Mouse (Mus musculus): ENCODE measurements at regions not wholly inside any gene's neighbourhood (a gene's known extent, or its start where the extent isn't known, plus 50 kb on each side); places are given as distances from the start of the nearest gene placed in this dataset.

GRCm38 (mm10) chr9:85450877-85451276 is 123.7 kb upstream of the Tent5a start:
- no peaks in the 10 kb centered on the region for H3K4me1 ChIP-seq (replicated peaks; ENCODE audit: control insufficient read depth, insufficient read depth, low read length)
- no peak overlapping the region for H3K4me2 ChIP-seq (ENCODE audit: low read depth, low read length)
- H3K27me3 ChIP-seq (ENCODE audit: control insufficient read depth, insufficient read depth, low read depth, low read length) = no peaks in the 10 kb centered on the region
- H3K27ac ChIP-seq (ENCODE audit: low read length) = no peak overlapping the region
- ATAC-seq (ENCODE audit: low read depth) = no peak
- H3K4me3 ChIP-seq (ENCODE audit: low read length) = no peak overlapping the region
- H3K36me3 ChIP-seq (ENCODE audit: control insufficient read depth, insufficient read depth, low read length) = no peaks in the 10 kb centered on the region
- H3K9ac ChIP-seq (ENCODE audit: low read length) = no peak overlapping the region
- H3K9me3 ChIP-seq (ENCODE audit: control insufficient read depth, low read length) = no peaks in the 10 kb centered on the region

- Histone ChIP-seq H3K36me3 (ENCODE audit: control insufficient read depth, insufficient read depth, low read length) (no peaks in the 10 kb centered on the region), H3K4me1 (replicated peaks; ENCODE audit: control insufficient read depth, insufficient read depth, low read length) (no peaks in the 10 kb centered on the region), H3K4me2 (ENCODE audit: low read depth, low read length) (no peak overlapping the region), H3K9me3 (ENCODE audit: control insufficient read depth, low read length) (no peaks in the 10 kb centered on the region), H3K27me3 (ENCODE audit: control insufficient read depth, insufficient read depth, low read depth, low read length) (no peaks in the 10 kb centered on the region), H3K9ac (ENCODE audit: low read length) (no peak overlapping the region), H3K27ac (ENCODE audit: low read length) (no peak overlapping the region), H3K4me3 (ENCODE audit: low read length) (no peak overlapping the region)
- 70% methylated on average over 2 of the region's 2 CpGs for WGBS
- ATAC-seq (ENCODE audit: low read depth) = no peak
Measured at GRCm38 (mm10) chr9:85449493-85449892, 122.3 kb upstream of the Tent5a start.

- 60% methylated on average over 4 of the region's 4 CpGs for WGBS
- Histone ChIP-seq H3K4me2 (ENCODE audit: low read depth, low read length) (no peak overlapping the region), H3K27ac (ENCODE audit: low read length) (no peak overlapping the region), H3K4me1 (replicated peaks; ENCODE audit: control insufficient read depth, insufficient read depth, low read length) (no peaks in the 10 kb centered on the region), H3K27me3 (ENCODE audit: control insufficient read depth, insufficient read depth, low read depth, low read length) (no peaks in the 10 kb centered on the region), H3K9me3 (ENCODE audit: control insufficient read depth, low read length) (no peaks in the 10 kb centered on the region), H3K4me3 (ENCODE audit: low read length) (no peak overlapping the region), H3K9ac (ENCODE audit: low read length) (no peak overlapping the region), H3K36me3 (ENCODE audit: control insufficient read depth, insufficient read depth, low read length) (no peaks in the 10 kb centered on the region)
- ATAC-seq (ENCODE audit: low read depth) = no peak
Measured at GRCm38 (mm10) chr9:85442761-85443505, 115.8 kb upstream of the Tent5a start.

GRCm38 (mm10) chr9:85439664-85440063 is 112.5 kb upstream of the Tent5a start:
- ATAC-seq (ENCODE audit: low read depth) = no peak
- H3K4me3 ChIP-seq (ENCODE audit: low read length) = no peak overlapping the region
- no peaks in the 10 kb centered on the region for H3K27me3 ChIP-seq (ENCODE audit: control insufficient read depth, insufficient read depth, low read depth, low read length)
- no peak overlapping the region for H3K27ac ChIP-seq (ENCODE audit: low read length)
- H3K4me1 ChIP-seq (replicated peaks; ENCODE audit: control insufficient read depth, insufficient read depth, low read length) = no peaks in the 10 kb centered on the region
- H3K9me3 ChIP-seq (ENCODE audit: control insufficient read depth, low read length) = no peaks in the 10 kb centered on the region
- no peak overlapping the region for H3K9ac ChIP-seq (ENCODE audit: low read length)
- WGBS = 40% methylated on average over 1 of the region's 1 CpGs
- H3K36me3 ChIP-seq (ENCODE audit: control insufficient read depth, insufficient read depth, low read length) = no peaks in the 10 kb centered on the region
- H3K4me2 ChIP-seq (ENCODE audit: low read depth, low read length) = no peak overlapping the region

GRCm38 (mm10) chr9:85432220-85432619 is 105.1 kb upstream of the Tent5a start:
- no peak overlapping the region for H3K4me2 ChIP-seq (ENCODE audit: low read depth, low read length)
- H3K4me1 ChIP-seq (replicated peaks; ENCODE audit: control insufficient read depth, insufficient read depth, low read length) = no peaks in the 10 kb centered on the region
- WGBS = 54% methylated on average over 2 of the region's 2 CpGs
- H3K4me3 ChIP-seq (ENCODE audit: low read length) = no peak overlapping the region
- no peak for ATAC-seq (ENCODE audit: low read depth)
- no peaks in the 10 kb centered on the region for H3K27me3 ChIP-seq (ENCODE audit: control insufficient read depth, insufficient read depth, low read depth, low read length)
- no peaks in the 10 kb centered on the region for H3K9me3 ChIP-seq (ENCODE audit: control insufficient read depth, low read length)
- no peak overlapping the region for H3K9ac ChIP-seq (ENCODE audit: low read length)
- H3K36me3 ChIP-seq (ENCODE audit: control insufficient read depth, insufficient read depth, low read length) = no peaks in the 10 kb centered on the region
- no peak overlapping the region for H3K27ac ChIP-seq (ENCODE audit: low read length)

- Histone ChIP-seq H3K4me2 (ENCODE audit: low read depth, low read length) (no peak overlapping the region), H3K27ac (ENCODE audit: low read length) (no peak overlapping the region), H3K4me3 (ENCODE audit: low read length) (no peak overlapping the region), H3K9me3 (ENCODE audit: control insufficient read depth, low read length) (no peaks in the 10 kb centered on the region), H3K27me3 (ENCODE audit: control insufficient read depth, insufficient read depth, low read depth, low read length) (no peaks in the 10 kb centered on the region), H3K9ac (ENCODE audit: low read length) (no peak overlapping the region), H3K4me1 (replicated peaks; ENCODE audit: control insufficient read depth, insufficient read depth, low read length) (no peaks in the 10 kb centered on the region), H3K36me3 (ENCODE audit: control insufficient read depth, insufficient read depth, low read length) (no peaks in the 10 kb centered on the region)
- 72% methylated on average over 4 of the region's 4 CpGs for WGBS
- ATAC-seq (ENCODE audit: low read depth) = no peak
Measured at GRCm38 (mm10) chr9:85426809-85427208, 99.7 kb upstream of the Tent5a start.

GRCm38 (mm10) chr9:85423908-85424307 is 96.8 kb upstream of the Tent5a start:
- H3K4me1 ChIP-seq (replicated peaks; ENCODE audit: control insufficient read depth, insufficient read depth, low read length) = no peaks in the 10 kb centered on the region
- no peaks in the 10 kb centered on the region for H3K36me3 ChIP-seq (ENCODE audit: control insufficient read depth, insufficient read depth, low read length)
- no peak overlapping the region for H3K9ac ChIP-seq (ENCODE audit: low read length)
- H3K4me2 ChIP-seq (ENCODE audit: low read depth, low read length) = no peak overlapping the region
- WGBS = 56% methylated on average over 2 of the region's 2 CpGs
- no peak overlapping the region for H3K27ac ChIP-seq (ENCODE audit: low read length)
- no peak overlapping the region for H3K4me3 ChIP-seq (ENCODE audit: low read length)
- H3K27me3 ChIP-seq (ENCODE audit: control insufficient read depth, insufficient read depth, low read depth, low read length) = no peaks in the 10 kb centered on the region
- no peaks in the 10 kb centered on the region for H3K9me3 ChIP-seq (ENCODE audit: control insufficient read depth, low read length)
- ATAC-seq (ENCODE audit: low read depth) = no peak

- no peak for ATAC-seq (ENCODE audit: low read depth)
- Histone ChIP-seq H3K27me3 (ENCODE audit: control insufficient read depth, insufficient read depth, low read depth, low read length) (no peaks in the 10 kb centered on the region), H3K9ac (ENCODE audit: low read length) (no peak overlapping the region), H3K9me3 (ENCODE audit: control insufficient read depth, low read length) (no peaks in the 10 kb centered on the region), H3K36me3 (ENCODE audit: control insufficient read depth, insufficient read depth, low read length) (no peaks in the 10 kb centered on the region), H3K4me1 (replicated peaks; ENCODE audit: control insufficient read depth, insufficient read depth, low read length) (peaks cover 8% of the 10 kb centered on the region; the same call in 1 of the 2 replicates), H3K27ac (ENCODE audit: low read length) (no peak overlapping the region), H3K4me2 (ENCODE audit: low read depth, low read length) (no peak overlapping the region), H3K4me3 (ENCODE audit: low read length) (no peak overlapping the region)
- WGBS = 38% methylated on average over 1 of the region's 1 CpGs
Measured at GRCm38 (mm10) chr9:85414391-85414790, 87.2 kb upstream of the Tent5a start.

GRCm38 (mm10) chr9:85413813-85414212 is 86.7 kb upstream of the Tent5a start:
- WGBS = 16% methylated on average over 1 of the region's 1 CpGs
- no peaks in the 10 kb centered on the region for H3K27me3 ChIP-seq (ENCODE audit: control insufficient read depth, insufficient read depth, low read depth, low read length)
- H3K4me1 ChIP-seq (replicated peaks; ENCODE audit: control insufficient read depth, insufficient read depth, low read length) = peaks cover 8% of the 10 kb centered on the region; the same call in 1 of the 2 replicates
- ATAC-seq (ENCODE audit: low read depth) = no peak
- H3K4me3 ChIP-seq (ENCODE audit: low read length) = no peak overlapping the region
- no peak overlapping the region for H3K4me2 ChIP-seq (ENCODE audit: low read depth, low read length)
- H3K36me3 ChIP-seq (ENCODE audit: control insufficient read depth, insufficient read depth, low read length) = no peaks in the 10 kb centered on the region
- H3K9me3 ChIP-seq (ENCODE audit: control insufficient read depth, low read length) = no peaks in the 10 kb centered on the region
- no peak overlapping the region for H3K9ac ChIP-seq (ENCODE audit: low read length)
- H3K27ac ChIP-seq (ENCODE audit: low read length) = no peak overlapping the region
